Mouse (Mus musculus) G1E (cell line): ENCODE results near the gene Zfp36l1.

Experiments
- CTCF ChIP-seq: IDR thresholded peaks from 2 replicates; pipeline ENCODE4 v1.5.1; 2012; ENCODE audit warnings: low read depth, low read length, inconsistent platforms, mixed read lengths
- GATA1 ChIP-seq: IDR thresholded peaks from 2 replicates; pipeline ENCODE4 v1.6.1; 2012; ENCODE audit warnings: borderline replicate concordance, low read length, inconsistent platforms, mixed read lengths
- GATA2 ChIP-seq: IDR thresholded peaks from 2 replicates; pipeline ENCODE4 v1.6.1; 2012; ENCODE audit warnings: low read depth, low read length, inconsistent platforms, borderline replicate concordance
- POLR2AphosphoS5 ChIP-seq: IDR thresholded peaks from 2 replicates; pipeline ENCODE4 v1.6.1; 2012; ENCODE audit warnings: low read depth, low read length, inconsistent platforms; ENCODE audit not compliant: insufficient replicate concordance
- TAL1 ChIP-seq: conservative IDR thresholded peaks from 2 replicates; pipeline ENCODE4 v1.6.1; 2012; ENCODE audit warnings: low read depth, low read length, inconsistent platforms, mixed read lengths

DNA sequence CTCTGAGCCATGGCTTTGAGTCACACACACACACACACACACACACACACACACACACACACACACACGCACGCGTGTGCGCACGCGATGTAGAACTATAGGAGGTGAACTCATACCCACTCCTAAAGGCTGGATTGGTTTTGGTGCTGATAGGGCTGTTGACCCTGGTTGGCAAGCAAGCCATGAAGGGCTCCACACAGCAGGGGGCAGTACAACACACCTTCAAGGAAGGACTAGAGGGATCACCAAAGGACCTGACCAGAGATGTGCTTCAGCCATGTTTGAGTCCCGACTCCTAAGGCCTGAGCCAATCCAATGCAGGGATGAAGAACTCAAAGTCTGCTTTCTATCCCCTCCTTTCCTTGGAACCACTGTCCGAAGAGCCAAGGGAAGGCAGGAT lies 16.7 kb upstream of the Zfp36l1 start:
- TF ChIP-seq CTCF (peak; percentile 37; the same call in 1 of the 2 replicates), POLR2AphosphoS5 (no peak), GATA1 (no peak), TAL1 (no peak), GATA2 (no peak)
